Mouse (Mus musculus): Measurements from ENCODE around the gene Plcb1. TPM values are rescaled to one million over a fixed set of nuclear protein-coding genes. Genes with fewer than 3 reads are reported as not detected.

The Plcb1 gene
- total and polyA plus RNA-seq, 3 experiments, result 39.3 to 80.4 (median 69.9) TPM

DNA sequence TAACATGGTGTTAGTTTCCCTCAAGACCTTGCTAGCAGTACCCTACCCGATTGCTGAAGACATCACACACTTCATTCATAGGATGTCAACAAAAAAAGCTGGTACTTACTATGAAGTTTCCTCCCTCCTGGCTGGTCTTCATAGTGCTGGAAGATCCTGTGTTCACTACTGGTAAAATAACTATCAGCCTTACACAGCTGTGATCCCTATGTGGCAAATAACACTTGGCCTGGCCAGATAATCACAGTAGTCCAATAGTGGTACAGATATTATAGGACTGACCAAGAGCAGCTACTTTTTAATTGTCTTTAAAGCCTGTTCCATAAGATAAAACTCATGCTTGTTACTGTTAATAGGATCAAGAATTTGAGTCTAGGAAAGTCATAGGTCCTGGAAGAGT is 52.3 kb downstream of the Plcb1 start:
- no peak for DNase-seq

DNA sequence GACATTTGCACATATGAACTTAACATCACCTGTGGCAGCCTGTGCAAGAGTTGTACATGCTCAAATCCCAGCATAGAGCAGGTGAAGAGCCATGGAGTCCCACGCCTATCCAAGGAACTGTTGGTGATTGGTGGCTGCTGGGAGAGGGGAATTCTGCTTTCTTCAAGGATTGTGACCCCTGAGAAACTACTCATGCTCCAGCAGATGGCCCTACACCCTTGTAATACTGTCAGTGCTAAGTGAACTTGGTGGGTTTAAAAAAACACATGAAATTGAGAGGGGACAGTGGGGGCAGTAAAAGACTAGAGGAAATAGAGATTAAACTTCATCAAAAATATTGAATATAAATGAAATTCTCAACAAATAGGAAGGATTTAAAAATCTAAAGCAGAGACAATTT is 53.0 kb downstream of the Plcb1 start:
- no peak for DNase-seq

DNA sequence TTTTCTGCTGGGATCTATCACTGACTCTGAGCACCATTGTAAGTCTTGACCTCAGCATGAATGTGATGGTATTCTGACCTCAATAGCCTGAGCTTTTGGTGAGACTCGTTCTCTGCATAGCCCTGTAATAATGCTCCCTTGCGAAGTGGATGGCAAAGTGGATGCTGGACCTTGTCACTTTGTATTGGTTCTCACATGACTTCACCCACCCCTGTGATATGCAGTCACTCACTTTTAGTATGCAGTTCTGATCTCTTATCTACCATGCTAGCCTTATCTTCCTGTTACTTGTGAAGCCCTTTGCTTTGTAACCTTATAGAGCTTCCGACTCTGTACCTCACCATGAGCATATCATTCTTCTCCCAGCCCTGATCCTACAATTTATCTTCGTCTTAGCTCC is 57.0 kb downstream of the Plcb1 start:
- no peak for DNase-seq

DNA sequence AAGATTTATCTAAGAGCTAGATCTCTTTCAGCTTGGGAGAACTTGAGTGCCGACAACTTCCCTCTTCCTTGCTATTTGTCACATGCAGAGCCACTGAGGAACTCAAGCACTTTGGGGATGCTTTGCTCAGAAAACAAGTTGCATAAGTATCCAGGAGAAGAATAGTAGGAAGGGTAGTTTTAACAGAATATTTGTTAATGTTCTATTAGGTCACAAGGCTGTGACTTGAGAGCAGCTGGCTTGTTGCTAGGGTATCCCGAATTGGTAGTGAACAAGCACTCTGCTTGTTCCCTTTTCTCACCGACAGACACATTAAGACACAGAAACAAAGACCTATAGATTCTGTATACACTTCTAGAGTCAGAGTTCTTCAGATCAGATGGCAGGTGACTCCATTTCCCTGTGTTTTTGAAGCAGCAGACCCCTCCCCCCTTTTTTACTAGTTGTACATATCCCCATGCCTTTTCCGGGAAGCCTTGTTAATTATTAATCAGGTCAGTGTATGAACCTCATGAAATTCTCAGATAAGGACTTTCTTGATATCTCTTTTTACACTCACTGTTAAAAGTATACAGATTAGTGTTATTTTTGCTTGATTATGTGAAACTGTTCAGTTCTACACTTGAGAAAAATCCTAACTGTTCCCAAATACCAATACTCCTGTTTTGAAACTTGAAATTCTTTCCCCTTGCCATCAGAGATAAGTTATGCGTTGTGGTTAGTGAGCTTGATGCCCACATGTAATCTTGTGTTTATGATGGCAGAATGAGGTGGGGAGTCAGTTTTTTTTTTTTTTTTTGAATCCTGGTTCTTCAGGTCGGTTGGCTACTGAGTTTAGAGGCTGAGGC is 58.7 kb downstream of the Plcb1 start:
- no peak for DNase-seq

DNA sequence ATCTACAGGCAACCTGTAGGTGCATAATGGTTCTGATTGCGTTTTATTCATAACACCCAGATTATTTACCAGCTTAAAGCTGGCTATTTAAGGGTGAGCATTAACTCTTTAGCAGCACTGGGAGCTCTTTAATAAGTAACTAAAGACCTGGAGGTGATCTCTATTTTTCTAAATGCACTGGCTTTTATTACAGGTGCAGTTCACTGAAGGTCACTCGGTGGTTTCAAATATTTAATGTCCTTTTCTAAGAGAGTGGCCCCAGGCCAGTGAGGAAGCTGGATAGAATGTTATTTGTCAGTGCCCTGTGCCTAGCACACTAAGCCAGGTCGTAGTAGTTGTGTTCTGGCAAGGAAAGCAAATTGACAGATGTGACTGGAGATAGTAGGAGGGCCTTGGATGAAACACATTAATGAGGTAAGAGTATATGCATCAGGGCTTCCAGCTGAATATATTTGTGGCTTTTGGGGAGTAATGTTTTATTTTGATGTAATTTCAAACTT is 59.4 kb downstream of the Plcb1 start:
- no peak for DNase-seq

DNA sequence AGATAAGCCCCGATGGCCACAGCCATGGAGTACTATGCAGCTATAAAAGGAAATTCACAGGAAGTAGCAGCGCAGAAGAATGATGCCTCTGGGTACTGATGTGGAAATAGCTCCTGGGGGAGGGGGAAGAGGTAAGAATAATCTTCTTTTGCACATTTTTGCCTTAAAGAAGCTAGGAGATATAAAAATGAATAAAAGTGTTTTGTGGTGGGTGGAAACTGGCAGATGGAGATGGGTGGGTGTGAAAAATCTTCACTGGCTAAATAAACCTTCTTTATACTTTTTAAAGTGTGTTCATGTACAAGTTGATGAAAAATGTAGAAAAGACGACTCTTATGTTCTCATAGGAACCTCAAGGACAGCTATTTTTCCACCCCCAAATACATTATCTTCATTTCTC is 60.7 kb downstream of the Plcb1 start:
- no peak for DNase-seq

DNA sequence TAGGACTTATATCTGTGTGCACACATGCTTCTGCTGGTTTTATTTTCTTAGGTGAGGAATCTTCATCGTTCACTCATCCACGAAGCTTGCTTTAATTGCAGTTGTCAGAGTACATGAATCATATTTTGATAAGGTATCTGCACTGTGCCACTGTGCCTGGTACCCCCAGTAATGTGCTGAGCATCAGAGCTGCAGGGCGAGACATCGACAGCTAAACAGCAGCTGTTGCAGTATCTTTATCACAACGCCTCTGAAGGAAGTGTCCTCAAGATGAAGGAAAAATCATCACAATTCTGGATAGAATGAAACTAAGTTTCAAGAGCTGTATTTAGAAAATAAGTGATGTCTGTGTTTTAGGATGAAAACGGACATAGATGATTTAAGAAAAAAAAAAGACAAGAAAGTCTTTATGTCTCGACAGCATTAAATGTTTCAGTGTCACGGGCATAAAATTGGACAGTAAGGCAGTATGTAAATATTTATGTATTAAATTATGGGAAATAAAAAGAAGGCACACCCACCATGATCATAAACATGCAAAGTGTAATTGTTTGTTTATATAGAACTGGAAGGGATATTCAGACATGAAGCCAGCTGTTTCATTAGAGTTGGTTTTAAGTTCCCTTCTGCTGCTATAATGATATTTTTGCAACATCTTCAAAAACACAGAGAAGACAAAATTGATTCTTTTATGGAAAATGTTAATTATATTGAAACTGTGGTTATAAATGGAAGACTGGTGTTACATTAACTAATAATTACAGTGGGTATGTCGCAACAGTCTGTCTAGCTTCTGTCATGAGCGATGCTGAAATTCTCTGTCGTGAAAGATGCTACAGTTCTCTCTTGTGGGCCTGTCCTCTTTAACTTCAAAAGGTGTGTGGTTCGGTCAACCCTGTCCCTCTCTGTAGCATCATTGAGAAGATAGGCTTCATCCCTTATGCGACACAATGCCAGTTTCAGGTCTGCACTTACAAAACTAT is 65.6 kb downstream of the Plcb1 start:
- no peak for DNase-seq

DNA sequence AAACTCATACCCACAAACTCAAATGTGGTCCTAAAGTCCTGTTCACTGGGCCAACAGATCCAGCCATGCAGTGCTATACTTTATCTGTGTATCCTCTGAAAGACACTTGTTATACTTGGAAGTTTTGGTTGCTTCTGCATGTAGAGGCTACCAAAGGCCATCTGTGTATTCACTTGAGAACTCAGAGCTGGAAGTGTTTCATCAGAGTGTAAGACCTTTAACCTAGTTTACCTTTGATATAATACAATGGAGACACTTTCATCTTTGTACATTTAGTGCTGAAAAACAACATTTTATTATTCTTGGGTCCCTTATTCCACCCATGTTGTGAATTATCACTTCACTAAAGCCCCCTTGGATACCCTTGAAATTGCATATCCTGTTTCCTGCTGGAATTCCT is 70.4 kb downstream of the Plcb1 start:
- DNase-seq, result no peak

DNA sequence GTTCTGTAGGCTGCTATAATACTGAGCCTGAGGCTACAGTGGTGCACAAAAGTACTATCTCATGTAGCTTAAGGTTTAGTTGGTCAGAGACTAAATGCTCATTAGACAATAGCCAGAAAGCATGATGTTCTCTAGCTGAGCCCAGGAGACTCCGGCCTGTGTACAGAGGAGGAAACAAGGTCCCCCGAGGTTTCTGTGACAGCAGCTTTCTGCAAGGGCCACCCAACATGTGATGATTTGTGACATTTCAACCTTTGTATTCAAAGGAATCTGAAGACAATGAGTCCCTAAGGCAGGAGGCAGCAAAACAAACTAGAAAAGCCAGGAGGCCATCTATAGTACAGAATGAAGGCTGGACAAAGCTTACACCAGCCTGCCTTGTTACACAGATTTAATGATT is 70.8 kb downstream of the Plcb1 start:
- peak; percentile 24 for DNase-seq

DNA sequence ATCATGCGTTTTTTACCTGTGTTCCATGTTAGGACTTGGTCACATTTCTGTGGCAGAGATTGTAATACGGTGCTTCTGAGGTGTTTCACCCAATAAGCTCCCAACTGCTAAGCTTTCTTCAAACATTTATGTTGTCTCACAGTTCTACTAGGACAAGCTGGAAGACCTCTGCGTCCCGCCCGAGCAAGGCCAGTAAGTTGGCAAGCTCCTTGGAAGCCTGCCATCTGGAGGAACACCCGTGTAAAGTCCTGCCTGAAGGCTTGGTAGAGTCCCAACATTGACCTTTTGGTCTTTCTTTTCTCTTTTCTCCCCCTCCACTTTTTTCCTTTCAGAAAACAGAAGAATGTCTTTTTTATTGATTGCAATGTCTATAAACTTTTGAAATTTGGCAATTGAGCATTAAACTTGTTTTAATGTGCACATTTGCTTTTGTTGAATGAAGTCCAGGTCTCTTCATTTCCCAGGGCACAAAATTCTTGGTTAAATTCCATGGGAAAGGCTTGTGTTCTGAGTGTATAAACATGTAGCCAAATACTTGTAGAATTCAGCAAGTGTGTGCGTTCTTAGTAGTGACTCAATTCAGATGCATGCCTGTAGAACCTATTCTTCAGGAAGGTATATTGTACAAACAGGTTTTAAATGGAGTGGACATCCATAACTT is 79.2 kb downstream of the Plcb1 start:
- peak; percentile 90 for DNase-seq

DNA sequence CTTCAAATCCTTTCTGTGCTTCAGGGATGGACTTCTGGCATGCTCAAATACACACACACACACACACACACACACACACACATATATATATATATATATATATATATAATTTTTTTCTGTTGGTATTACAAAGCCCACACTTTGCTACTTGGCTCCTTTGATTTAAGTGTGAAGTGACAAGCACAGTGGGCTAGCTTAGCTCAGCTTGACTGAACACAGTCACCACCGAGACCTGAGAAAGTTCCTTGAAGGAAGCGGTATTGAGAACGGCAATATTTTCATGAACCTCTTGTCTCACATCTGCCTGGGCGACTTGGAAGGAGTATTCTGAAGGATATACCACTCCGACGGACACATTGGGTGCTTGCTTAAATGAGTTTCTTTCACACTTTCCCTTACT is 81.5 kb downstream of the Plcb1 start:
- DNase-seq, result no peak

DNA sequence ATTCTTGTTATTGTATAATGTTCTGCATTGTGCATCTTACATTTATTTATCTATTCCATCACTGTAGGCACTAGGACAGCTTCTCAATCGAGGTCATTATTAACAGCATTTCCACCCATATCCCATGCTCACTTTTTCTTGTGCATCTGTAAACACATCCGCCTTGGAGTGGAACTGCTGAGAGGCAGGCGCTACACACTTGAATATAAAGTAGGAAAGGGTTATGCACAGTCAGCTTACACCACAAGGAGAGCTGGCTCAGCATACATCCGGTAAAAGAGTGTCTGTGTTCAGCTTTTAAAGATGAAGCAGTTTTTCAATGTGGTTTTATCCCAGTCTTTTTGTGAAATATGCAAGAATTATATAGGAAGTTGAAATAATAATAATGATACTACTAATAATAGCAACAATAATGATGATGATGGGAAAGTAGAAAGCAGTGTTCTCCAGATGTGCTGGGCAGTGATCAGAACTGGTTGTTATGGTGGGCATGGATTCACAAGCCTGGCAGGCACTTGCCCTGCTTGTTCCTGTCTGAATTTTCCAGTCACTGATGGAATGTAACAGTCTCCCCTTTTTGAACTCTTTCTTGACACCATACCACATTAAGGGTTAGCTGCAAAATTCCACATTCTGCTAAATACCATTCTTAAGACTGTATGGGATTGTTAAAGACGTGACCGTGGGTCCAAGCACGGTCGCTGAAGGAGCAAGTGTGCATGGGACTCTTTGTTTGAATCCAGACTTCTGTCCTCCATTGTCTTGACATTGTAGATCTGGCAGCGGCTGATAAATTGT is 86.0 kb downstream of the Plcb1 start:
- peak; percentile 31 for DNase-seq

DNA sequence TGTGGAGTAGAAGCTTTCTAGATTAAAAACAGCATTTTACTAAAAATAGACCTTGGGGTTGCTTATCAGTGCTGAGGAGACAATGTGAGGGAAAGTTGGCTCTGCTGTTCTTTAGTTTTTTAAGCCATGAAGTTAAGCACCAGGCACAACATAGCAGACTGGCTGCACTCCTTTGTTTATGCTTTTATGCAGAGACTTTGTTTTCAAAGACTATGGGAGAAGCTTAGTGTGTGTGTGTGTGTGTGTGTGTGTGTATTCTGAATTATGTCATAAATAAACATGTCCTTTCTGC is 86.6 kb downstream of the Plcb1 start:
- DNase-seq, result no peak

DNA sequence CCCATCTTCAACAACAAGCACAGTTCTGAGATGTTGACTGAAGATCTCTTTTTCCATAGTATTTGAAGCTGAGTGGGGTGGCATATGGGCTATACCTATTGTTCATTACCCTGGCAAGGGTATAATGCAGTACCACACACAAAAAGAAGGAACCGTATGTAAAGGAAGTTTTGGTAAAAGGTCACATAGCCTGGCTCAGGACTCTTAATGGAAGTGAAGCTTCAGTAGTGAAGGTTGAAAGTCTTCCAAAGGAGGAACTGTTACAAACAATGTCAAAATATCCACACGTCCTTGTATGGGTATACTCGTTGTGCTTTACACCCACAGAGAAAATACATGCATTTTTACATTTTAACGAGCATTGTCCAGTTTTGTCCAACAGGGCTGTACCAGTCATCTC is 91.3 kb downstream of the Plcb1 start:
- DNase-seq, result no peak

DNA sequence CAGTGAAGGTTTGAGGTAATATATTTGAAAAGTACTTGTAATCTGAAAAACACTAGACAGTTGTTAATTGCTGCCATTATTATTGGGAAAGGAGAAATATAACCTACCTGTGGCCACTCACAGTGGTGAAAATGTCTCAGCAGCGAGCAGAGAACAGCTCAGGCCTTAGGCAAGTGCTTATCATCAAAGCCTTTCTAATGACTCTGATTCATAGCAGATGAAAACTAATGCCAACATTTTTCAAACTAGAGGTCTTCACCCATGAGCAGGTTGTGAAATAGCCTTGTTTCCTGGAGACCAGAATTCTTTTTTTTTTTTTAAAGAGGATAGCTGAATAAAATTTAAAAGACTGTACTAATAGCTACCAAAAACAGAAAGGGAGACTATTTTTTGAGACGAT is 105.3 kb downstream of the Plcb1 start:
- DNase-seq, result peak; percentile 29

DNA sequence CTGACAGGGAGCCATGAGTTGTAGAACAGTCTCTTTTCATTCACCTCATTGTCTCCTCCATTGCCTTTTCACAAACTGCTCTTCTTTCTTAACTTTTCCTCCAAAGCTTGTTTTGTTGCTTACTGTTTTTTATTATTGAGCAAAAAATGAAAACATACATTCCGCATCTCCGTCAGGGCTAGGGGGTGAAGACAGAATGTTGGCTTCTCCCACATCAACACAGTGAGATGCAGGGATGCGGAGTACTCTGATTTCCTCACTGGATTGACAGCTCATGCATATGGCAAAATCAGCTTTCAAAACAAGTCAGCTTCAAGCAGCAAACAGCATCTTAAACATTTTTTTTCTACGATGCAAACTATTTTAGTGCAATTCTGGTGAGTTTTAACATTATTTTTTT is 108.9 kb downstream of the Plcb1 start:
- no peak for DNase-seq

DNA sequence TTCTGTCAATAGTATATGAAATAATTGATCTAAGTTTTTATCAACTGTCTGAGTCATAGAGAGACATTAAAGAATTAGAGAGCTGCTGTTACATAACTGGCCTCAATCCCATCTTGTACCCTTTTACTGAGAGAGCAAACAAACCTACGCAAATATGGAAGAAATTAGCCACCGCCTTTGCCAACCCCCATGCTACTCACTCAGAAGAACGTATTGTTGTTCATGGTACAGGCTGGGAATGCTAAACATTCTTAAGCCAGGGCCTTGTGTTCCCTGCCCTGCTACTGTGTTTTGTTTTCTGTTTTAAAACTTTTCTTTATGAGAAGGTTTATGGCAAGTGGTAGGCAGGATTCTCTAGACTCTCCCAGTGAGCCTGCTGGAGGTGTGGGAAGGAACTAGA is 110.3 kb downstream of the Plcb1 start:
- DNase-seq, result no peak

DNA sequence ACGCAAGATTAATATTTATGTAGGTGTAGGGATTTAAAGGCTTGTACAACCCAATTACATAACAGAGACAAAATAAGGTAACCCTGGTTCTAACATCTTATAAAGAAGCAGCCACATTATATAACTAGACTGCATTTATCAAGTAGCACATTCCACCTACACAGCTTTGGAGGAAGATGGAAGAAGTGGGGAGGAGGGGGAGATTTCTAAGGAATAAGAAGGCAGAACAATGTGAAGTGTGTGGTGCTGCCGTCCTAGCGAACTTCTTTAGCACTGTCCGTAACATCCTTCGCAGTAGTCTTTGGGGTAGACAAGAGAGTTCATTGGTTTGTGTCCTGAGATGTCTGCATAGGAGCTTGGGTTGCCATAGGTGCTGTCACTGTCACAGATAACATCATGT is 111.2 kb downstream of the Plcb1 start:
- no peak for DNase-seq

DNA sequence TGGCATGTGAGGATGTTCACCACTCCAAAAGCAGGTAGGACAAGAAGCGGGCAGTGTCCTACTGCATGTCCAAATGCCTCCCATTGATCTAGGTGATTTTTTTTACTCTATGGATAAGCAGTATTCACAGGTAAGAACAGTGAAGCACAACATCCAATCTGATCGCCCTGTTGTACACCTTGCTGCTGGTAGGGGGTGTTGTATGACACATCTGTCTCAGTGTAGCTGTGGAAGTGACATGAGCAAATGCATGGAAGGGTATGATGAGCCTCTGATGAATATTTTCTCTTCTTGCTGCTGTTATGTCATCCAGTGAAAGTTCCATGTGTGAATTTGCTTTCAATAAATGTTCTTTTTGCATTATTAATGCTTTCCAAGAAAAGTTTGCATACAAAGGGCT is 115.7 kb downstream of the Plcb1 start:
- no peak for DNase-seq

DNA sequence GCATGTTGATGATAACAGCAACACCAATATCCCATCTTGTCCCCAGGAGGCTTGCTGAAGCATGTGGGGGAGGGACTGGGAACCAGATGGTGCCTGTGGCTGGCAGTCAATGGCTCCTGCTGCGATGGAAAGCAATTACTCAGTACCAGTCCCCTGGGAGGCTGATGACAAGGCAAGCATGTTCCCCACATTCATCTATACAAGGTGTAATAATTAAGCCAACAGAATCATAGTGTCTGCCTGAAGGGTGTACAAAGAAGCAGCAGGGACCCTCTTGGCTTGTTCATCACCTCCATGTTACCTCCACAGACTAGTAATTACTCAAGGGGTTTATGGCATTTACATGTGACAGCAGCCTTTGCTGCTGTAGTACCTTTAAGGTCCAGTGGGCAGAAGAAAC is 125.0 kb downstream of the Plcb1 start:
- no peak for DNase-seq

DNA sequence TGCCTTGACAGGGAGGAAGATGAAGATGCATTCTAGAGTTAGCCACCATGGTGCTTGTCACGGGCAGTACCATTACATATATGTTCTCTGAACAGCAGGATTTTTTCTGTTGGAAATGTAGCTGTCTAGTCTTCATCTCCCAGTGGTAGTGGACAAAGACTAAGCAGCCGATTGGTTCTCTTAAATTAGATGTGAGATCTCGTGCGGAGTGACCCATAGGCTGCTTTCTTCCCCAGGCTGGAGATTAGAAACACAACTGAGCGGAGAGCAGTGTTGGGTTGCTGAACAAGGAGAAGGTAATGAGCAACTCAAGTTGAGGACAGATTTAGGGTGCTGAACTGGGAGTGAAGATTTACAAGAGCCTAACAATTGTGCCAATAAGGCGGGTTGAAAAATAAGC is 125.5 kb downstream of the Plcb1 start:
- DNase-seq, result no peak

DNA sequence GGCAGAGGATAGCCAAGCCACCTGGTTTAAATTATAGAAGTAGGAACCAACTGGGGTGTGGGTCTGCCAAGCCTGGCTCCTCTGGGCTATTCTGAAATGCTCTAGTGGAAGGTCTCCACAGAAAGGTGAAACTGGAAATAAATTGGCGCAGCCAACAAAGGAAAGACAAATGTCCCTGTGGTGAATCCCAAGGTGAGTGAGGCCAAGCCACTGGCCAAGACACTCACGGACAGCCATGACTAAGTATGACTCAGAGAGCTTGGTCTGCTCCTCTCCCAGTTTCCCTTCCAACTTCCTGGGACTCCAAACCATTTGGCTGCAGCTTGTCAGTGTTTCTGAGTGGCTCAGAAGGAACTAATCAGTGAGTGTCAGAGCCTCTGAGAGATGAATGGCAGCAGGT is 126.7 kb downstream of the Plcb1 start:
- DNase-seq, result peak; percentile 87
